Mouse (Mus musculus) forebrain, embryonic 16.5 days (tissue): ENCODE results near the gene Ppp4r3a. TPM values are rescaled to one million over a fixed set of nuclear protein-coding genes. Genes with fewer than 3 reads are reported as not detected.
"Not testable (repeated sequence)": the region's sequence is repeated elsewhere in the genome, so short reads cannot be mapped to it uniquely, and the experiment has no call there.

Experiments
- ATAC-seq: fragments of 200-750 bp; cut with Nextera tagmentation; 2 replicates; pipeline ENCODE4 v1.8.0; 2017; ENCODE audit warnings: mild to moderate bottlenecking, moderate library complexity
- H3K27ac ChIP-seq: fragments of 300-500 bp; sonication (generic); 2 replicates; pipeline ENCODE4 v1.5.1; 2014; ENCODE audit warnings: low read length, control low read depth
- H3K27me3 ChIP-seq: fragments of 300-500 bp; sonication (generic); replicated peaks from 2 replicates; pipeline ENCODE4 v1.6.1; 2014; ENCODE audit warnings: low read length; ENCODE audit not compliant: control insufficient read depth, insufficient read depth
- H3K36me3 ChIP-seq: fragments of 300-500 bp; sonication (generic); 2 replicates; pipeline ENCODE4 v1.6.1; 2014; ENCODE audit not compliant: control insufficient read depth, insufficient read depth
- H3K4me1 ChIP-seq: fragments of 300-500 bp; sonication (generic); replicated peaks from 2 replicates; pipeline ENCODE4 v1.6.1; 2014; ENCODE audit warnings: low read length; ENCODE audit not compliant: control insufficient read depth, insufficient read depth
- H3K4me2 ChIP-seq: fragments of 300-500 bp; sonication (generic); 2 replicates; pipeline ENCODE4 v1.6.1; 2014; ENCODE audit warnings: mild to moderate bottlenecking, low read length, control low read depth
- H3K4me3 ChIP-seq: fragments of 300-500 bp; sonication (generic); replicated peaks from 2 replicates; pipeline ENCODE4 v1.5.1; 2014; ENCODE audit warnings: mild to moderate bottlenecking, low read length, control low read depth
- H3K9ac ChIP-seq: fragments of 300-500 bp; sonication (generic); replicated peaks from 2 replicates; pipeline ENCODE4 v1.6.1; 2014; ENCODE audit warnings: low read depth, low read length, control low read depth
- H3K9me3 ChIP-seq: fragments of 300-500 bp; sonication (generic); 2 replicates; pipeline ENCODE4 v1.6.1; 2016; ENCODE audit warnings: low read length; ENCODE audit not compliant: control insufficient read depth
- WGBS: fragments of 180-500 bp; shearing (Covaris S2); extraction: QIAGEN DNeasy Blood & Tissue Kit; methylation state at CpG from one replicate; pipeline ENCODE4 v1.1.7; 2014; 5-methylcytosine and 5-hydroxymethylcytosine counted together
- polyA plus RNA-seq: library from polyadenylated mRNA; unstranded; fragments of >200 nt; fragmentation: Nextera tagmentation; extraction: Ambion mirVana; gene quantifications from 2 replicates; pipeline ENCODE4 v1.2.1, GENCODE M21; 2015

Ppp4r3a gene
- polyA plus RNA-seq, 1 experiment from 2014 or later: 32.4 TPM

DNA sequence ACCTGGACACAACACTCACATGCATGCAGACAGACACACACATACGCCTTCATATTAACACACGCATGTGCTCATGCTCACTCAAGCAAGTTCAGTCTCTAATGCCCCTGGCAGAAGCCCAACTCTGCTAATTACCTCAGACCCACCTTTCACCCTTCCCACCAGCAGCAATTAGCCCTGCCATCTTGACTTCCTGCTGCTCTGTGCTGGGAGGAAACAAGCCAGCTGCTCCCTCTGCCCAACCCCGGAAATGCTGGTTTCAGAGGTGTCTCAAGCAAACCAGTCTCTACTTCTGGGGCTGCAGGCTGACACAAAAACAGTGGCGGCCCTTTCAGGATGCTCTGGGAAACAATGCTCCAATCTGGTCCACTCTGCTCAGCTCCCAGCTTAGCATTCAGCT is 67.6 kb downstream of the Ppp4r3a start:
- no peak overlapping the region for H3K27ac ChIP-seq
- no peak overlapping the region for H3K4me3 ChIP-seq
- H3K9ac ChIP-seq: no peak overlapping the region
- H3K27me3 ChIP-seq: no peaks in the 10 kb centered on the region
- no peak overlapping the region for H3K4me2 ChIP-seq
- H3K9me3 ChIP-seq: no peaks in the 10 kb centered on the region
- 28% methylated on average over 4 of the region's 4 CpGs for WGBS
- no peaks in the 10 kb centered on the region for H3K36me3 ChIP-seq
- H3K4me1 ChIP-seq: peaks cover 60% of the 10 kb centered on the region
- ATAC-seq: no peak

DNA sequence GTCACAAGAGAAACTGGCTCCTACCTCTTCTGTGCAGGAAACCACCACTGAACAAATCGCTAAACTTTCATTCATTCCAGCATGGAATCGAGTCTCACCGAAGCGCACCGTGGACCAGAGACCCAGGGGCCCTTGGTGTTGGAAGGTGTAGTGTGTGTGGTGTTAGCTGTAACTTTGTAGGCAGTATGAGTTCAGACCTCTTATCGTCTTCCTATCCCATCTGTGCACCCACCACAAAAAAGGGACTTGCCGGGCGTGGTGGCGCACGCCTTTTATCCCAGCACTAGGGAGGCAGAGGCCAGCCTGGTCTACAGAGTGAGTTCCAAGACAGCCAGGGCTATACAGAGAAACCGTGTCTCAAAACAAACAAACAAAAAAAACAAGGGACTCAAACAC is 68.3 kb downstream of the Ppp4r3a start:
- Histone ChIP-seq H3K4me1 (peaks cover 55% of the 10 kb centered on the region), H3K9ac (no peak overlapping the region), H3K27me3 (no peaks in the 10 kb centered on the region), H3K27ac (no peak overlapping the region; the same call in 1 of the 2 replicates), H3K9me3 (no peaks in the 10 kb centered on the region), H3K4me2 (no peak overlapping the region), H3K36me3 (no peaks in the 10 kb centered on the region), H3K4me3 (no peak overlapping the region)
- WGBS: 69% methylated on average over 11 of the region's 11 CpGs
- ATAC-seq: no peak

DNA sequence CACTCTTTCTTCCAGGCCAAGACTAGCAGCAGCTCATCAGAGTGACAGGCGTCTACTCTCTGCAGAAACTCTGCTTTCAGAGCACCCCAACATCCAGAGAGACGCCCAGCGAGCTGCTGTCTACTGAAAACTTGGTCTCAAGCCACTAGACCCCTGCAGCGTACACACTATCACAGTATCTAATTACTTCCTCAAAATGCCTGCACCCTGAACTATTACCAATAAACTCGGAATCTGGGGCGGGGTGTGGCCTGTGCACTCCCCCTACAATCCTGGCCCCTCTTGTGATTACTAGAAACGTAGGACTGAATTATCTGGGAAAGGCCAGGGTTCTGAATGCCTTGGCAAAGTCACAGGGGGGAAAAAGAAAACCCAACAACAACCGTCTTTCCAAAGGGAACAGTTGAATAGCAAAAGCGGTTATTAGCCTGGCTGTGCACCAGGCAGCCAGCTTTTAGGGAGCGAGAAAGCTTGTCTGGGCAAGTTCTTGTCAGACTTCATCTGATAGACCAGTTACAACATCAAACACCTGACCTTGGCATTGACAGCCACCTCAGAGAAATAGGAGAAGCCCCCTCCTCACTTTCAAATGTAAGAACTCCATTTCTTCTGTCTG is 68.8 kb downstream of the Ppp4r3a start:
- H3K9ac ChIP-seq: no peak overlapping the region
- H3K36me3 ChIP-seq: no peaks in the 10 kb centered on the region
- ATAC-seq: peak; percentile 13; the same call in 1 of the 2 replicates
- 31% methylated on average over 10 of the region's 10 CpGs for WGBS
- no peaks in the 10 kb centered on the region for H3K9me3 ChIP-seq
- no peaks in the 10 kb centered on the region for H3K27me3 ChIP-seq
- peak overlapping the region; percentile 4; the same call in 1 of the 2 replicates for H3K27ac ChIP-seq
- peaks cover 53% of the 10 kb centered on the region for H3K4me1 ChIP-seq
- no peak overlapping the region for H3K4me2 ChIP-seq
- H3K4me3 ChIP-seq: no peak overlapping the region

DNA sequence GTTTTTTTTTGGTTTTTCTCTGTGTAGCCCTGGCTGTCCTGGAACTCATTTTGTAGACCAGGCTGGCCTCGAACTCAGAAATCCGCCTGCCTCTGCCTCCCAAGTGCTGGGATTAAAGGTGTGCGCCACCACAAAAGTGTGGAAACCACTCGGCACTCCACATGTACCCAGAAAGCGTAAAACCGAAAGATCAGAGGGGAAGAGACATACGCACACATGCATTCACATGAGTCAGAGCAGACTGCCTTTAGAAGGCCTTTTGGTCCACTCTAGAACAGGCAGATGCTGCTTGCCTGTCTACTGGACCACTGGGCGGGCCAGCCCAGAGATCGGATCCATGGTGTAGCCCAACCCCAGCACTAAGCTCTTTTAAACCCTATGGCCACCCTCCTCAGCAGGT is 69.8 kb downstream of the Ppp4r3a start:
- not testable (repeated sequence) for H3K36me3 ChIP-seq, H3K27ac ChIP-seq, ATAC-seq, H3K9ac ChIP-seq, H3K4me3 ChIP-seq, H3K4me2 ChIP-seq, H3K9me3 ChIP-seq, H3K27me3 ChIP-seq
- H3K4me1 ChIP-seq: peaks cover 47% of the 10 kb centered on the region
- 89% methylated on average over 9 of the region's 9 CpGs for WGBS

DNA sequence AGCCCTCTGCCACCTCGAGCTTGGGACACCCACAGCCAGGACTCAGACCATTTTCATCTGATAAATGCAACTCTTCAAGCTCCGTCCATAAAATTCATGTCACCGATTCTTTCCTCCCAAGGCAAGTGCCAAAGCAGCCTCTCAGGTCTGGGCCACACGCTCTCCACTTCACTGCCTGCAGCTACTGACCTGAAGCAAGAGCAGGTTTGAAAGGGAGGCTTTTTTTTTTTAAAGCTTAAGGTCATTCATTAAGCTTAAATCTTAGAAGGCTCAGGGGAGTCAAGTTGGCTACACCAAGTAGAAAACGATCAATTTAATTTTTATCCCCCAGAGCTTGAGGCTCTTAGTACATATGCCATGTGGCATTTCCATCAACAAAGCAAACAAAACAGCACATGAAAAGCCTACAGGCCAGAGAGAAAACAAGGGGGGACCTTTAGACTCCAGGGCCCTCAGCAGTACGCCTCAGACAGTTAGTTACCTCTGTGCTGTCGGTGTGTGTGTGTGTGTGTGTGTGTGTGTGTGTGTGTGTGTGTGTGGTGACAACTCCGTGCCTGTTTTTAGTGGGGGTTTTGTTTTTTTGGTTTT is 70.3 kb downstream of the Ppp4r3a start:
- no peaks in the 10 kb centered on the region for H3K36me3 ChIP-seq
- no peak overlapping the region for H3K27ac ChIP-seq
- H3K4me3 ChIP-seq: no peak overlapping the region
- 39% methylated on average over 8 of the region's 8 CpGs for WGBS
- H3K27me3 ChIP-seq: no peaks in the 10 kb centered on the region
- H3K9ac ChIP-seq: no peak overlapping the region
- ATAC-seq: no peak
- H3K4me2 ChIP-seq: no peak overlapping the region
- peaks cover 47% of the 10 kb centered on the region for H3K4me1 ChIP-seq
- H3K9me3 ChIP-seq: no peaks in the 10 kb centered on the region

DNA sequence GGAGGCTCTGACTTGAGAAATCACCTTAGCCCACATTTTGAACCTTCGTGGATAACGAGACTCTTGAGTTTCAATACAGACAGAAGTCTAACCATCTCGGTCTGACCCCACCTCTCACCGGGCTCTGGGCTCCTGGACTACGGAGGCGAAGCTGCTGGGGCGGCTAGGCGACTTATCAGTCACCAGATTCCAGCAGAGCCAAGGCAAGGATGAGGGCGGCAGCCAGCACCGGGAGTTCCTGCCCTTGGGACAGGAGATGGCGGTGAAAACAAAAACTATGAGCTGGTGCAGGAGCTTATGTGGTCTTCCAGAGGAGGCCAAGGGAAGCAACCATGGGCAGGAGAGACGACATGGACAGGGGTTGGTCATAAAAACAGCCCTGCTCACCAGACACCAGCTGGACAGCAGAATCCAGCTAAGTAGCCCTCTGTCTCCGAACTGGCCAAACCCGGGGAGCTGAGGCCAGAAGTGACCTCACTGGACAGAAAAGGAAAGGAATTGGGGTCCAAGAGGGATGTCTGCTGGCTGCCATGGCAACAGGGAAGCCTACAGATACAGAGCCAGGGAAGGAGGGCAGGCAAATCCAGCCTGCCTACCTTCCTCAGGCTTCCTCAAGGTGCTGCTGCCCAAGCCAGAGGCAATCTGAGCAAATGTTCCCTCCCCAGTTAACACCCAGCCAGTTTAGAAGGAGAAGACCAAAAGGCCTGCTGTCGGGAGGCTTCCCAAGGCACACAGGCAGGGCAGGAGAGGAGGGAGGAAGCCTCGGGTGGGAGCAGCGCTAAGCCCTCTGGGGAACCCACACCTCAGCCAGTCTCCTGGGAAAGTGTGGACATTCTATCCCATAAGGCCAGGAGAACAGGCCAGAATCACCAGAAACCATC is 71.1 kb downstream of the Ppp4r3a start:
- no peak overlapping the region for H3K4me2 ChIP-seq
- H3K27me3 ChIP-seq: no peaks in the 10 kb centered on the region
- H3K36me3 ChIP-seq: no peaks in the 10 kb centered on the region
- ATAC-seq: no peak
- H3K4me1 ChIP-seq: peaks cover 47% of the 10 kb centered on the region
- H3K9ac ChIP-seq: no peak overlapping the region
- H3K4me3 ChIP-seq: no peak overlapping the region
- no peak overlapping the region for H3K27ac ChIP-seq
- H3K9me3 ChIP-seq: no peaks in the 10 kb centered on the region
- WGBS: 49% methylated on average over 17 of the region's 17 CpGs

DNA sequence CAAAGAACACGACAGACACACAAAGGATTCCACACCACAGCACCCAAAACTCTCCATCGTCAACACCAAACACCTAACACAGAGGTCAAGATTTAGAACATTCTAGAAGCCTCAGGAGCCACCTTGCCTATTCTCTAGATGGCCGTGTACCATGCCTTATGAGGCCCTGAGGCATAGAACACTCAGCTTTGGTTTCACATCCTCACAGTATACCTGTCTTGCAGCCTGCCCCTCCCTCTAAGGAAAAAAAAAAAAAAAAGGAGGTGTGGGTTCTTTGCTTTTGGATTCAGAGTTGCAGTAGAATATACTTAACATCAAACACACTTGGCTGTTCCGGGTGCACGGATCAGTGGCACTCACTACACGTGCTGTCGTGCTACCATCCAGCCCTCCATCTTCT is 72.5 kb downstream of the Ppp4r3a start:
- 94% methylated on average over 7 of the region's 7 CpGs for WGBS
- Histone ChIP-seq H3K27me3 (no peaks in the 10 kb centered on the region), H3K9ac (no peak overlapping the region), H3K4me1 (peaks cover 52% of the 10 kb centered on the region), H3K4me3 (no peak overlapping the region), H3K27ac (no peak overlapping the region), H3K36me3 (no peaks in the 10 kb centered on the region), H3K4me2 (no peak overlapping the region), H3K9me3 (no peaks in the 10 kb centered on the region)
- no peak for ATAC-seq

DNA sequence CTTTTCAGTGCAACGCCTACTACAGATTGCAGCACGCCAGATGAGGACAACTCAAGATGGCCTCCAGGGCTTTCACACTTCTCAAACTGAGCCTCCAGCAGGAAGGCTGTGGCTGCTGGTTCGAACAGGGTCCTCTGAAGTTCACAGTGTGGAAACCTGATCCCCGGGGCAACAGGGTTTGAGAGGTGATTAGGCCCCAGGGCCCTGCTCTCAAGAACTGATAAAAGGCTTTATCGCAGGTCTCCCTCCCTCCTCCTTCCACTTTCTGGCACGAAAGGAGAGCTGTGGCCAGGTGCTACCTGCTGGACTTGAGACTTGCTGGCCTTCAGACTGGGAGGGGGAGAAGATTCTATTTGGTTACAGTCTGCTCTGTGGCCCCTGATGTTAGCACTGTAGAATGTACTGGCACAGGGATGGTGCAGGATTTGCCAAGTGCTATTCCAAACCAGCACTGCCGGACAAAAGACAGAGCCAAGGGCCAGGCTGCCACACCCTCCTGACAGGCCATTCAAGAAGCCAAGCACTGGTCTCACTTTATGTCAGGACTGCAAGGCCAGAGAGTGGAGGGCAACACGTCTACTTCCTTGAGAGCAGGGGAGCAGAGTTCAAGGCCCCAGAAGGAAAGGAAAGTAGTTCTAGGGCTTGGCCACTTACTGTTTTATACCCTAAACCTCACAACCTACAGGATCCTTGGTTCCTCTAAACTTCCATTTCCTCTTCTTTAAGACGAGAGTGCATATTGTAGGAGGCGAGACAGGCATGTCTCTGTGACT is 73.2 kb downstream of the Ppp4r3a start:
- peaks cover 49% of the 10 kb centered on the region for H3K4me1 ChIP-seq
- no peak overlapping the region for H3K4me3 ChIP-seq
- no peak for ATAC-seq
- no peak overlapping the region for H3K27ac ChIP-seq
- H3K36me3 ChIP-seq: no peaks in the 10 kb centered on the region
- no peak overlapping the region for H3K4me2 ChIP-seq
- H3K9me3 ChIP-seq: no peaks in the 10 kb centered on the region
- no peaks in the 10 kb centered on the region for H3K27me3 ChIP-seq
- 70% methylated on average over 10 of the region's 10 CpGs for WGBS
- no peak overlapping the region for H3K9ac ChIP-seq

DNA sequence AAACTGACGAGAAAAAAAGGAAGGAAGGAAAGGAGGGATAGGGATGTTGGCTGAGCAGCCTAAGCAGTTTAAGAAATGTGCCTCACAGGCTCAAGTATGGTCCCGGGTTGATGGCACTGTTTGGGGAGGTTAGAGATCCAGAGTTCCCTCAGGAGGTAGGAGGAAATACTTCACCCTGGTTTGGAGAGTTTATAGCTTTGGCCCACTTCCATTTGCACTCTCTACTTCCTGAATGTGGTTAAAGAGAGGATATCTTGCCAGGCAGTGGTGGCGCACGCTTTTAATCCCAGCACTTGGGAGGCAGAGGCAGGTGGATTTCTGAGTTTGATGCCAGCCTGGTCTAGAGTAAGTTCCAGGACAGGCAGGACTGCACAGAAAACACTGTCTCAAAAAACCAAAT is 74.3 kb downstream of the Ppp4r3a start:
- WGBS: 84% methylated on average over 4 of the region's 4 CpGs
- H3K4me1 ChIP-seq: peaks cover 47% of the 10 kb centered on the region
- H3K9me3 ChIP-seq: no peaks in the 10 kb centered on the region

More for the DNA sequence above, 74.3 kb downstream of the Ppp4r3a start:
- Histone ChIP-seq H3K9ac (no peak overlapping the region), H3K4me2 (no peak overlapping the region), H3K27ac (no peak overlapping the region), H3K27me3 (no peaks in the 10 kb centered on the region), H3K4me3 (no peak overlapping the region), H3K36me3 (no peaks in the 10 kb centered on the region)
- no peak for ATAC-seq
